Mouse (Mus musculus): Measurements from ENCODE around the gene Ss18l1.

Ss18l1 gene

GRCm38 (mm10) chr2:180117485-180118194, 75.3 kb downstream of the Ss18l1 start:
- DNase-seq (ENCODE audit: low read depth, low spot score), result peak; percentile 59

GRCm38 (mm10) chr2:180118661-180119438, 76.5 kb downstream of the Ss18l1 start, which contains the start of gene Osbpl2:
TSS of gene Osbpl2 (plus strand) at chr2:180119306.
- peak; percentile 97 for DNase-seq (ENCODE audit: low read depth, low spot score)

Measured in brain, embryonic 18.5 days (tissue).